Mouse (Mus musculus) lung, adult 2 months (tissue): Measurements from ENCODE around the gene Hirip3.

ENCODE experiments used
- CTCF ChIP-seq: fragments of 200-500 bp; IDR thresholded peaks from 2 replicates; pipeline ENCODE4 v1.5.1; 2011; ENCODE audit warnings: mild to moderate bottlenecking, low read length, control low read depth; ENCODE audit not compliant: insufficient read depth
- POLR2A ChIP-seq: fragments of 200-500 bp; IDR thresholded peaks from 2 replicates; pipeline ENCODE4 v1.6.1; 2011; ENCODE audit warnings: low read depth, mild to moderate bottlenecking, control low read depth, low read length, borderline replicate concordance; ENCODE audit errors: extremely low read depth

- TF ChIP-seq CTCF = no peak
- TF ChIP-seq POLR2A = no peak
Observed at GRCm38 (mm10) chr7:126833294-126833693, 28.5 kb upstream of the Hirip3 start.
